Mouse (Mus musculus) Patski (cell line): ENCODE data around the gene Slc25a25. TPM values are rescaled to one million over a fixed set of nuclear protein-coding genes. Genes with fewer than 3 reads are reported as not detected.

Experiments used
- ATAC-seq: fragments of 100-300 bp; one replicate; pipeline ENCODE4 v1.8.0; 2021
- CTCF ChIA-PET: fragments of 350-600 bp; sonication (Branson Sonifier 250); formaldehyde crosslinking; loops from one replicate; lab custom pipeline; 2022; ENCODE audit warnings: inconsistent platforms; lab: Charles Lee
- POLR2A ChIA-PET: fragments of 350-600 bp; sonication (Branson Sonifier 250); formaldehyde crosslinking; loops from one replicate; lab custom pipeline; 2022; ENCODE audit warnings: antibody characterized with exemption, inconsistent platforms; lab: Charles Lee
- DNase-seq: peaks from one replicate; pipeline ENCODE4 v3.0.0-alpha.2; 2011; ENCODE audit warnings: low read depth, low spot score
- H3K27me3 ChIP-seq: fragments of 371-371 bp; one replicate; pipeline ENCODE4 v1.5.1; 2021
- CTCF ChIP-seq: fragments of 100-300 bp; IDR thresholded peaks from one replicate; pipeline ENCODE4 v1.5.1; 2021
- in situ Hi-C: fragments of 300-500 bp; cut with MboI; formaldehyde crosslinking; loops from 3 replicates; pipeline ENCODE4 v1.11.1; 2018; ENCODE audit warnings: low pct_unique_long_range_greater_than_20kb, mixed read lengths
- polyA plus RNA-seq: library from polyadenylated mRNA; unstranded; gene quantifications from one replicate; pipeline ENCODE4 v1.2.3, GENCODE M21; 2021

Gene Slc25a25
- polyA plus RNA-seq, 1 experiment from 2014 or later, result 18.5 TPM

DNA sequence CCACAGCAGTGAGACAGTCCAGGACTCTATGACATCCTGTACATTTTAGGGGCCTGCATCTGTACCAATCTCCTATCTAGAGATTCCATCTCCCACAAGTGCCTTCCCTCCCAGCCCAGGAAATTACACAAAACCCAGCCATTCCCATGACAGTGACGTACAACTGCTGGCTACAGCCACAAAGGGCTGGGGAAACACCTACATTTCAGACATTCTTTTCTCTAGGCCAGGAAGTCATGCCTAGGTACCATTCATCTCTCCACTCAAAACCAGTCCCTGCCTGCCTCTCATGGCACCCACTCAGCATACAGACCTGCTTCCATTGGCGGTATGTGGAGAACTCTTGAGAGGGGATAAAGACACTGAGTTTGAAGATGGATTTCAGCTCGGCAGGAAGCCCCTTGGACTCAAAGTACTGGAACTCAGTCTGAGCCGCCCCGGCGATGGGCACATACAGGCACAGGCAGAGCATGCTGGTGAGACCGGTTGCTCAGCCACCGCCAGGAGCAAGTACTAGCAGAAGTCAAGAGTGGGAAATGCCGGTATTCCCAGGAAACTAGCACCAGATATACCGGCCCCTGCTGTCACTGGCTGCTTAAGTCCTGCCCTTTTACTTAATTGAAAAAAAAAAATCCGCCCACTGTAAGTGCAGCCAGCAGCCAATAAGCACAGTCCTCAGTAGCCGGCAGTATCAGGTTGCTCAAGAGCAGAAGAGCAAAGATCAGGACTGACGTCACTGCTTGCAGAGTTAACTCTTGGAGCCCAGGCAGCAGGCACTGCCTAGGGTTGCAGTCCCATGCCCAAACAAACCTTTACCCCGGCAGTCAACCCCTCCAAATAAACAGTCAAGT lies 27.5 kb downstream of the Slc25a25 start:
- in situ Hi-C loops, result no loop called here
- ATAC-seq, result peak; percentile 79
- ChIA-PET POLR2A (interaction anchor here (1.3 kb wide), 1 partner anchor 27 kb away, joined by 3 read pairs; the partner anchor contains the start of gene Slc25a25), CTCF (no interaction called here)
- H3K27me3 ChIP-seq, result no peaks in the 10 kb centered on the region
- no peak for DNase-seq
- no peak for TF ChIP-seq CTCF

DNA sequence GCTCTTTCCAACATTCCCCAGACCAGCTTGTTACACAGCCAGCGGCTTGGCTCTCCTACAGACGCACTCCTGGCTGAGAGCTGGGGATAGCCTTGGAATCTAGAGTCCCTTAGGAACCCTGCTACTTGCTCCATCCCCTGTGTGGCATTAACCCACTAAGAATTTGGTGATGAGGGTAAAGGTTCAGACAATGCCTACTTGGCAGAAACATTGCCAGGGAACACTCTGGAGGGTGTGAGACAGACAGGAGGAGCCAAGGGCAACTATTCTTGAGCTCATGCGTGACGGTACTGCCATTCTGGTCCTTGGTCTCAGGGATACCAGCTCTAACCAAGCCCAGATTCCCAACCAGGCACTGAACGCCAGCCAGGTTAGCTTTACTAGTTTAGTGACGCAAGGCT lies 29.4 kb downstream of the Slc25a25 start:
- TF ChIP-seq CTCF, result no peak
- H3K27me3 ChIP-seq, result no peaks in the 10 kb centered on the region
- in situ Hi-C loops, result no loop called here
- ChIA-PET POLR2A (interaction anchor here (0.6 to 2.2 kb wide), 4 partner anchors 9 to 36 kb away, joined by 3 to 6 read pairs (median 4); no protein-coding TSS in a partner anchor), CTCF (interaction anchor here (1.0 to 2.6 kb wide), 5 partner anchors 17 to 67 kb away, joined by 3 to 15 read pairs (median 5); no protein-coding TSS in a partner anchor)
- ATAC-seq (no peak), DNase-seq (no peak)

- in situ Hi-C loops, result no loop called here
- ChIA-PET POLR2A (interaction anchor here (2.2 kb wide), 1 partner anchor 11 kb away, joined by 6 read pairs; no protein-coding TSS in a partner anchor), CTCF (interaction anchor here (1.6 to 2.6 kb wide), 3 partner anchors 15 to 68 kb away, joined by 5 to 15 read pairs (median 7); no protein-coding TSS in a partner anchor)
- no peak for TF ChIP-seq CTCF
- DNase-seq (no peak), ATAC-seq (no peak)
- H3K27me3 ChIP-seq, result no peaks in the 10 kb centered on the region
Observed at GRCm38 (mm10) chr2:32420647-32421046, 30.6 kb downstream of the Slc25a25 start.

GRCm38 (mm10) chr2:32420066-32420608 lies 31.1 kb downstream of the Slc25a25 start:
- POLR2A ChIA-PET, result no interaction called here
- CTCF ChIA-PET, result interaction anchor here (1.7 to 2.6 kb wide), 5 partner anchors 13 to 69 kb away, joined by 4 to 15 read pairs (median 5); no protein-coding TSS in a partner anchor
- in situ Hi-C loops, result no loop called here
- ATAC-seq, result no peak
- H3K27me3 ChIP-seq, result no peaks in the 10 kb centered on the region
- no peak for DNase-seq
- TF ChIP-seq CTCF, result no peak

DNA sequence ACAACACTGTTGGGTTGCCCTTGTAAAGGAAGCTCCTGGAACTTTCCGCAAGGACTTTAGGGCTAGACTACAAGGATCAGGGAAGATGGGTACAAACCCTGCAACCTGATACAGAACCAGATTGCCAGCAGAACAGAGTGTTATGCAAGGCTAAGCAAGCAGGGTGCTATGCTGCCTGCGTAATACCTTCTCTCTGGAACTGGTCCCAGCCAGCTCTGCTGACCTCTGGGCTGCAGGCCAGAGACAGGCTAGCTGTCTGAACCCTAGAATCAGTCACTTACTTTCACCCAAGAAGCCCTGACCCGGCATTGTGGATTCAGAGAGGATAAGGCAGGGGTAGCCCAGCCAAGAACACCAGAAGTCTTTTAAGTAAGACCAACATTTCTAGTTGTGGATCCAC lies 31.9 kb downstream of the Slc25a25 start:
- ATAC-seq (no peak), DNase-seq (no peak)
- POLR2A ChIA-PET, result no interaction called here

DNA sequence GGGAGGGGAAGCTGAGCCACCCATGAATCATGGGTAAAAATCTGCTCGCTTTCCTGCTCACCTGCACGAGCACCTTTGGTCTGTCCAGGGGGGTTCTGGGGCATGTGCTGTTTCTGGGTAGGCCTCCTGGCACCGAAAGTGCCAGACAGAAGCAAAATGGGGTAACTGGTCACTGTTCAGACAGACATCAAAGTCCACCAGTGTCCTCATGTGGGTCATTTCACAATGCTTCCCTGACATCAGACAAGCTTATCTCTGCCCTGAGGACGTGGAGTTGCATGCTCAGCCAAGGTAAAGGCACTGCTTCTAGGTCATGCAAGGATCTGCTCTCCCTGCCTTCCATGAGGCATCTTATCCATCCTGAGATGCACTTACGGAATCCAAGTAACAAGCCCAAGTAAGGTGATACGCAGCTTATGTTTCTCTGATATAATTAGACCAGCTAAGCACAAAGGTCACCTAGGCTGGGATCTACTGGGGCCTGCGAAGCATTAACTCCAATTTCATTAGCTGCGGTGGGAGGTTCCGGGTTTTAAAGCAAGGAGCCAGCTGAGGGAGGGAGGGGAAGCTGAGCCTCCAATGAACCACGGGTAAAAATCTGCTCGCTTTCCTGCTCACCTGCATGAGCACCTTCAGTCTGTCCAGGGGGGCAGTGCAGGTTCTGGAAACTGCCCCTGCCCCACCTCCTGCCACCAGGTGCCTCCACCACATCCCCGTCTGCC lies 32.7 kb downstream of the Slc25a25 start:
- CTCF ChIA-PET, result interaction anchor here (0.7 to 2.6 kb wide), 7 partner anchors 8 to 70 kb away, joined by 3 to 11 read pairs (median 5); no protein-coding TSS in a partner anchor
- POLR2A ChIA-PET, result interaction anchor here (1.4 kb wide), 1 partner anchor 36 kb away, joined by 3 read pairs; no protein-coding TSS in a partner anchor
- DNase-seq (no peak), ATAC-seq (no peak)
- TF ChIP-seq CTCF, result no peak
- H3K27me3 ChIP-seq, result no peaks in the 10 kb centered on the region
- in situ Hi-C loops, result loop anchor here (5.0 kb wide), 1 partner anchor 34 kb away; the partner anchor contains the start of genes Naif1 and Slc25a25

More for the DNA sequence above, 31.9 kb downstream of the Slc25a25 start:
- no peaks in the 10 kb centered on the region for H3K27me3 ChIP-seq
- CTCF ChIA-PET, result interaction anchor here (0.7 to 2.6 kb wide), 7 partner anchors 9 to 69 kb away, joined by 3 to 11 read pairs (median 5); no protein-coding TSS in a partner anchor
- in situ Hi-C loops, result loop anchor here (5.0 kb wide), 1 partner anchor 33 kb away; the partner anchor contains the start of genes Naif1 and Slc25a25
- no peak for TF ChIP-seq CTCF

- H3K27me3 ChIP-seq, result no peaks in the 10 kb centered on the region
- TF ChIP-seq CTCF, result no peak
- ChIA-PET CTCF (interaction anchor here (1.3 to 2.6 kb wide), 2 partner anchors 12 to 69 kb away, joined by 4 to 11 read pairs; no protein-coding TSS in a partner anchor), POLR2A (no interaction called here)
- in situ Hi-C loops, result loop anchor here (5.0 kb wide), 1 partner anchor 35 kb away; the partner anchor contains the start of genes Naif1 and Slc25a25
- ATAC-seq (no peak), DNase-seq (no peak)
Observed at GRCm38 (mm10) chr2:32417486-32417885, 33.8 kb downstream of the Slc25a25 start.

- POLR2A ChIA-PET, result no interaction called here
- no peak for DNase-seq
- no peak for ATAC-seq
- in situ Hi-C loops, result loop anchor here (5.0 kb wide), 1 partner anchor 36 kb away; the partner anchor contains the start of genes Naif1 and Slc25a25
- no peaks in the 10 kb centered on the region for H3K27me3 ChIP-seq
- no peak for TF ChIP-seq CTCF
- CTCF ChIA-PET, result interaction anchor here (1.3 to 1.6 kb wide), 3 partner anchors 12 to 70 kb away, joined by 3 to 8 read pairs (median 4); no protein-coding TSS in a partner anchor
Observed at GRCm38 (mm10) chr2:32416556-32416955, 34.7 kb downstream of the Slc25a25 start.

DNA sequence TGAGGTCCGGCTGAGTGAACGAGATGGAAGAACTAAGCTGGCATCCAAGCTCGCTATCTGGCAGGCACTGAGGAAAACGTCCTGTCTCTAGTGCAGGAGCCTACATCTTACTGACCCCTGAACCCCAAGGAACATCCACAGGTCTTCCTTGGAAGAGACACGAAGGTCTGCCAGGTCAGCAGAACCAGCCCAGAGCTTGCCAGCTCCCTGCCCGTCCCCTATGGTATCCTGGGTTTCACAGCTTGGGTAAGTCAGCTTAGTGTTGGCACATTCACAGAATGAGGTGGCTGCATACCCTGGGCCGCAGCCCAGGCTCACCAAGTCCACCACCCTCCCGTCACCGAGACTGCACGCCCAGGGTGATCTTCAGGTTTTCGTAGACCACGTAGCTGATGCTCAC lies 35.4 kb downstream of the Slc25a25 start:
- POLR2A ChIA-PET, result interaction anchor here (0.9 to 1.0 kb wide), 3 partner anchors 11 to 119 kb away, joined by 3 read pairs; partner anchors contain the start of gene Fam102a
- CTCF ChIA-PET, result interaction anchor here (1.1 to 1.6 kb wide), 5 partner anchors 9 to 71 kb away, joined by 3 to 8 read pairs (median 5); no protein-coding TSS in a partner anchor
- DNase-seq (no peak), ATAC-seq (no peak)
- no peak for TF ChIP-seq CTCF
- H3K27me3 ChIP-seq, result no peaks in the 10 kb centered on the region
- in situ Hi-C loops, result loop anchor here (5.0 kb wide), 1 partner anchor 36 kb away; the partner anchor contains the start of genes Naif1 and Slc25a25
